Mouse (Mus musculus) MEL (cell line): ENCODE data around the gene Kcnh1. TPM values are rescaled to one million over a fixed set of nuclear protein-coding genes. Genes with fewer than 3 reads are reported as not detected.
A peak's percentile ranks its signal among the peaks of the same experiment; 100 is the strongest.

Experiments
- DNase-seq: peaks from one replicate; pipeline ENCODE4 v3.0.0; 2011; ENCODE audit warnings: low read depth, low spot score
- H3K27ac ChIP-seq: 2 replicates; pipeline ENCODE4 v1.5.1; 2012; ENCODE audit warnings: low read depth, mild to moderate bottlenecking, control low read depth, low read length, moderate library complexity; ENCODE audit not compliant: control insufficient read depth
- H3K27me3 ChIP-seq, 2 experiments: fragments of 150-350 bp in 1 of 2; sonication (generic) in 1 of 2; 2 replicates each; pipeline ENCODE4 v1.6.1; 2012; ENCODE audit warnings: low read length in 2 of 2, mild to moderate bottlenecking in 2 of 2, improper control_type of control experiment in 1 of 2, moderate library complexity in 1 of 2; ENCODE audit not compliant: insufficient read depth in 2 of 2, control insufficient read depth in 1 of 2
- H3K36me3 ChIP-seq, 2 experiments: 2 replicates each; pipeline ENCODE4 v1.6.1; 2012 to 2014; ENCODE audit warnings: low read length in 2 of 2, improper control_type of control experiment in 1 of 2, inconsistent platforms in 1 of 2, mild to moderate bottlenecking in 1 of 2; ENCODE audit not compliant: insufficient read depth in 2 of 2, control insufficient read depth in 1 of 2
- H3K4me1 ChIP-seq, 2 experiments: fragments of 150-350 bp in 1 of 2; sonication (generic) in 1 of 2; 2 replicates each; pipeline ENCODE4 v1.6.1; 2012; ENCODE audit warnings: low read length in 2 of 2, improper control_type of control experiment in 1 of 2, mild to moderate bottlenecking in 1 of 2; ENCODE audit not compliant: insufficient read depth in 2 of 2, control insufficient read depth in 1 of 2
- H3K4me3 ChIP-seq, 2 experiments: fragments of 150-350 bp in 1 of 2; sonication (generic) in 1 of 2; 2 replicates each; pipeline ENCODE4 v1.5.1; 2012; ENCODE audit warnings: low read depth in 2 of 2, low read length in 2 of 2, mild to moderate bottlenecking in 2 of 2, moderate library complexity in 2 of 2, control low read depth in 1 of 2, improper control_type of control experiment in 1 of 2; ENCODE audit not compliant: control insufficient read depth in 1 of 2, insufficient read depth in 1 of 2
- H3K79me2 ChIP-seq: 2 replicates; pipeline ENCODE4 v1.6.1; 2012; ENCODE audit warnings: mild to moderate bottlenecking, low read length, moderate library complexity; ENCODE audit not compliant: control insufficient read depth, poor library complexity, insufficient read depth
- H3K9ac ChIP-seq: 2 replicates; pipeline ENCODE4 v1.6.1; 2012; ENCODE audit warnings: low read depth, mild to moderate bottlenecking, control low read depth, low read length, moderate library complexity; ENCODE audit not compliant: control insufficient read depth, poor library complexity, severe bottlenecking
- H3K9me3 ChIP-seq: fragments of 150-350 bp; sonication (generic); replicated peaks from 2 replicates; pipeline ENCODE4 v1.6.1; 2012; ENCODE audit warnings: mild to moderate bottlenecking, low read length, improper control_type of control experiment, moderate library complexity; ENCODE audit not compliant: insufficient read depth
- BHLHE40 ChIP-seq: IDR thresholded peaks from 2 replicates; pipeline ENCODE4 v1.6.1; 2012; ENCODE audit warnings: low read depth, mild to moderate bottlenecking, inconsistent platforms, low read length, improper control_type of control experiment, borderline replicate concordance
- CTCF ChIP-seq, 3 experiments: IDR thresholded peaks in 2 of 3; conservative IDR thresholded peaks in 1 of 3; 2 replicates each; pipeline ENCODE4 v1.5.1; 2011 to 2012; ENCODE audit warnings: low read length in 3 of 3, low read depth in 2 of 3, mild to moderate bottlenecking in 2 of 3, improper control_type of control experiment in 1 of 3, inconsistent platforms in 1 of 3, mixed read lengths in 1 of 3, moderate library complexity in 1 of 3; ENCODE audit not compliant: control insufficient read depth in 1 of 3, insufficient read depth in 1 of 3, poor library complexity in 1 of 3, severe bottlenecking in 1 of 3
- EP300 ChIP-seq, 2 experiments: IDR thresholded peaks; 2 replicates each; pipeline ENCODE4 v1.6.1; 2011; ENCODE audit warnings: improper control_type of control experiment in 2 of 2, low read length in 2 of 2, low read depth in 1 of 2, mild to moderate bottlenecking in 1 of 2
- ETS1 ChIP-seq: IDR thresholded peaks from 2 replicates; pipeline ENCODE4 v1.6.1; 2012; ENCODE audit warnings: low read depth, mild to moderate bottlenecking, inconsistent platforms, low read length, improper control_type of control experiment, moderate library complexity
- GABPA ChIP-seq: IDR thresholded peaks from 2 replicates; pipeline ENCODE4 v1.6.1; 2012; ENCODE audit warnings: low read depth, mild to moderate bottlenecking, inconsistent platforms, low read length, improper control_type of control experiment, moderate library complexity
- GATA1 ChIP-seq: IDR thresholded peaks from 2 replicates; pipeline ENCODE4 v1.6.1; 2011; ENCODE audit warnings: low read depth, low read length, improper control_type of control experiment
- MXI1 ChIP-seq: IDR thresholded peaks from 2 replicates; pipeline ENCODE4 v1.6.1; 2011; ENCODE audit warnings: mild to moderate bottlenecking, low read depth, low read length, improper control_type of control experiment
- MYB ChIP-seq: IDR thresholded peaks from 2 replicates; pipeline ENCODE4 v1.6.1; 2011; ENCODE audit warnings: mild to moderate bottlenecking, low read depth, low read length, improper control_type of control experiment
- MYC ChIP-seq: IDR thresholded peaks from 2 replicates; pipeline ENCODE4 v1.6.1; 2011; ENCODE audit warnings: low read depth, mild to moderate bottlenecking, low read length, improper control_type of control experiment, moderate library complexity
- NELFE ChIP-seq: IDR thresholded peaks from 2 replicates; pipeline ENCODE4 v1.6.1; 2011; ENCODE audit warnings: low read depth, low read length, improper control_type of control experiment
- NRF1 ChIP-seq: IDR thresholded peaks from 2 replicates; pipeline ENCODE4 v1.6.1; 2014; ENCODE audit warnings: low read depth, mild to moderate bottlenecking, inconsistent platforms, low read length, improper control_type of control experiment, moderate library complexity; ENCODE audit not compliant: poor library complexity, insufficient read depth, severe bottlenecking
- POLR2AphosphoS2 ChIP-seq: IDR thresholded peaks from 2 replicates; pipeline ENCODE4 v1.6.1; 2011; ENCODE audit warnings: low read length, improper control_type of control experiment
- POLR2AphosphoS5 ChIP-seq: IDR thresholded peaks from 2 replicates; pipeline ENCODE4 v1.6.1; 2012; ENCODE audit warnings: low read depth, borderline replicate concordance, mild to moderate bottlenecking, inconsistent platforms, low read length, moderate library complexity, mixed read lengths
- RCOR1 ChIP-seq: IDR thresholded peaks from 2 replicates; pipeline ENCODE4 v1.6.1; 2012; ENCODE audit warnings: low read depth, mild to moderate bottlenecking, inconsistent platforms, low read length, improper control_type of control experiment
- SMC3 ChIP-seq: IDR thresholded peaks from 2 replicates; pipeline ENCODE4 v1.6.1; 2011; ENCODE audit warnings: low read depth, low read length, improper control_type of control experiment
- TCF12 ChIP-seq: IDR thresholded peaks from 2 replicates; pipeline ENCODE4 v1.6.1; 2014; ENCODE audit warnings: low read depth, mild to moderate bottlenecking, inconsistent platforms, low read length, improper control_type of control experiment, moderate library complexity
- USF2 ChIP-seq, 2 experiments: IDR thresholded peaks; 2 replicates each; pipeline ENCODE4 v1.6.1; 2011 to 2012; ENCODE audit warnings: improper control_type of control experiment in 2 of 2, low read length in 2 of 2, borderline replicate concordance in 1 of 2, inconsistent platforms in 1 of 2, low read depth in 1 of 2, mild to moderate bottlenecking in 1 of 2; ENCODE audit not compliant: insufficient read depth in 1 of 2
- ZKSCAN1 ChIP-seq: IDR thresholded peaks from 2 replicates; pipeline ENCODE4 v1.6.1; 2012; ENCODE audit warnings: low read depth, mild to moderate bottlenecking, inconsistent platforms, low read length, improper control_type of control experiment, moderate library complexity
- ZMIZ1 ChIP-seq: IDR thresholded peaks from 2 replicates; pipeline ENCODE4 v1.6.1; 2012; ENCODE audit warnings: low read depth, mild to moderate bottlenecking, inconsistent platforms, low read length, improper control_type of control experiment, moderate library complexity
- polyA plus RNA-seq, 2 experiments: library from polyadenylated mRNA; stranded (reverse) in 1 of 2; unstranded in 1 of 2; fragments of >175 nt in 1 of 2; fragments of >200 nt in 1 of 2; gene quantifications; 2 replicates each; pipeline versions ENCODE4 v1.2.1 to v1.2.4; 2012; ENCODE audit warnings: low replicate concordance in 2 of 2, low read depth in 1 of 2; ENCODE audit not compliant: insufficient read length in 2 of 2, insufficient read depth in 1 of 2, missing spikeins in 1 of 2
- total RNA-seq: library from RNA; depleted of rRNA; stranded (reverse); fragments of 300-350 nt; gene quantifications from 2 replicates; pipeline ENCODE4 v1.2.3, GENCODE M21; 2012

Gene Kcnh1
- total and polyA plus RNA-seq, 3 experiments, result not detected

GRCm38 (mm10) chr1:192327052-192327451 is 136.5 kb downstream of the Kcnh1 start:
- no peaks in the 10 kb centered on the region for H3K79me2 ChIP-seq
- peaks cover 0 to 10% of the 10 kb centered on the region in 2 experiments; a peak in 1 of 4 replicates for H3K36me3 ChIP-seq
- H3K9me3 ChIP-seq, result no peaks in the 10 kb centered on the region
- 0 out of 2 replicates have a peak overlapping the region, but pooled peaks have one; percentile 9 for H3K27ac ChIP-seq
- H3K4me1 ChIP-seq, result peaks cover 5 to 16% of the 10 kb centered on the region in 2 experiments
- H3K4me3 ChIP-seq, result no peak overlapping the region
- no peak overlapping the region for H3K9ac ChIP-seq
- DNase-seq, result peak; percentile 60
- H3K27me3 ChIP-seq, result no peaks in the 10 kb centered on the region
- TF ChIP-seq MXI1, result no peak
- TF ChIP-seq MYC, result no peak
- peak; percentile 43; the same call in 1 of the 2 replicates for TF ChIP-seq BHLHE40
- no peak for TF ChIP-seq POLR2AphosphoS5
- no peak for TF ChIP-seq USF2 (IDR thresholded peaks at IDR 0.05; ENCODE audit: borderline replicate concordance in 1 of 2, insufficient read depth in 1 of 2, low read depth in 1 of 2, low read length in 2 of 2)
- TF ChIP-seq ZKSCAN1, result no peak
- peak; percentile 36; the same call in 1 of the 2 replicates for TF ChIP-seq ETS1
- no peak for TF ChIP-seq CTCF (IDR thresholded peaks at IDR 0.05 in 2 of 3, conservative IDR thresholded peaks at IDR 0.05 in 1 of 3; ENCODE audit: control insufficient read depth in 1 of 3, insufficient read depth in 1 of 3, low read depth in 2 of 3, low read length in 3 of 3, poor library complexity in 1 of 3, severe bottlenecking in 1 of 3)
- TF ChIP-seq TCF12, result peak; percentile 65
- peak; percentile 43 to 69; a peak in 2 of 4 replicates for TF ChIP-seq EP300 (IDR thresholded peaks at IDR 0.05; ENCODE audit: low read depth in 1 of 2, low read length in 2 of 2)
- peak; percentile 61; the same call in 1 of the 2 replicates for TF ChIP-seq RCOR1
- no peak; the same call in 1 of the 2 replicates for TF ChIP-seq MYB
- TF ChIP-seq GATA1, result peak; percentile 71
- TF ChIP-seq, all 39 proteins: peak for 6

DNA sequence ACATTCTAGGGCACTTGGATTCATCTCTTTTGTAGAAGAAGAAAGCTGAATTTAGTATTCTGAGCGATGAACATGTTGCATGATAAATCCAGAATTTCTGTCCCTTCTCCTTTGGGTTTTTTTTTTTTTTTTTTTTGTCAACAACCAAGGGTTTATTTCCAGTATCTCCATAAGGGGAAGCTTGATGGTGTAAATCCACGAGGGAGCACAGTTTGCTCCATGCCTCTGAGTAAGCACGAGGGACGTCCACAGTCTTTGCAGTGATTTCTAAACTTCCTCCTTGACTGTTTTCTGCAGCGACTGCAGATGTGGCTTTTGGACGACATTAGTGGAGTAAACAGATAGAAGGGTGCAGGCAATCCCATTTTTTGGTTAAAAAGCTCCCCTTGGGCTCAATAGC is 140.6 kb downstream of the Kcnh1 start:
- Histone ChIP-seq H3K4me3 (no peak overlapping the region), H3K9me3 (no peaks in the 10 kb centered on the region), H3K27ac (no peak overlapping the region), H3K79me2 (no peaks in the 10 kb centered on the region), H3K27me3 (no peaks in the 10 kb centered on the region; a peak in 1 of 4 replicates), H3K36me3 (peaks cover 0 to 10% of the 10 kb centered on the region in 2 experiments; a peak in 1 of 4 replicates), H3K4me1 (peaks cover 3 to 16% of the 10 kb centered on the region in 2 experiments), H3K9ac (no peak overlapping the region)
- TF ChIP-seq NRF1, result no peak
- no peak for TF ChIP-seq ZMIZ1
- no peak for TF ChIP-seq RCOR1
- TF ChIP-seq MXI1, result no peak
- TF ChIP-seq GABPA, result no peak
- no peak for TF ChIP-seq TCF12
- TF ChIP-seq NELFE, result no peak
- no peak for TF ChIP-seq USF2 (IDR thresholded peaks at IDR 0.05; ENCODE audit: borderline replicate concordance in 1 of 2, insufficient read depth in 1 of 2, low read depth in 1 of 2, low read length in 2 of 2)
- TF ChIP-seq SMC3, result no peak
- no peak for TF ChIP-seq POLR2AphosphoS2
- TF ChIP-seq ZKSCAN1, result no peak
- DNase-seq, result no peak
